Mouse (Mus musculus) lung, postnatal 0 days (tissue): ENCODE results near the gene Kbtbd12. TPM values are rescaled to one million over a fixed set of nuclear protein-coding genes. Genes with fewer than 3 reads are reported as not detected.
A peak's percentile ranks its signal among the peaks of the same experiment; 100 is the strongest.

ENCODE experiments used
- ATAC-seq: fragments of 200-750 bp; cut with Nextera tagmentation; 2 replicates; pipeline ENCODE4 v1.8.0; 2017; ENCODE audit warnings: moderate library complexity
- DNase-seq: peaks from one replicate; pipeline ENCODE4 v3.0.0-alpha.2; 2016; ENCODE audit warnings: low spot score
- H3K27ac ChIP-seq: fragments of 300-500 bp; sonication (generic); 2 replicates; pipeline ENCODE4 v1.5.1; 2014; ENCODE audit warnings: antibody characterized with exemption, mild to moderate bottlenecking, low read length, mixed read lengths
- H3K27me3 ChIP-seq: fragments of 300-500 bp; sonication (generic); replicated peaks from 2 replicates; pipeline ENCODE4 v1.6.1; 2014; ENCODE audit warnings: low read length, mixed read lengths; ENCODE audit not compliant: insufficient read depth
- H3K36me3 ChIP-seq: fragments of 300-500 bp; sonication (generic); 2 replicates; pipeline ENCODE4 v1.6.1; 2014; ENCODE audit warnings: low read length, mixed read lengths; ENCODE audit not compliant: insufficient read depth
- H3K4me1 ChIP-seq: fragments of 300-500 bp; sonication (generic); 2 replicates; pipeline ENCODE4 v1.6.1; 2014; ENCODE audit warnings: antibody characterized with exemption, low read depth, low read length, mixed read lengths; ENCODE audit not compliant: insufficient read depth
- H3K4me2 ChIP-seq: fragments of 300-500 bp; sonication (generic); replicated peaks from 2 replicates; pipeline ENCODE4 v1.6.1; 2014; ENCODE audit warnings: low read depth, mild to moderate bottlenecking, low read length, moderate library complexity, mixed read lengths
- H3K4me3 ChIP-seq: fragments of 300-500 bp; sonication (generic); 2 replicates; pipeline ENCODE4 v1.5.1; 2014; ENCODE audit warnings: low read depth, low read length
- H3K9ac ChIP-seq: fragments of 300-500 bp; sonication (generic); replicated peaks from 2 replicates; pipeline ENCODE4 v1.6.1; 2014; ENCODE audit warnings: low read depth, mild to moderate bottlenecking
- H3K9me3 ChIP-seq: fragments of 300-500 bp; sonication (generic); 2 replicates; pipeline ENCODE4 v1.6.1; 2016; ENCODE audit warnings: low read length, mixed read lengths
- CTCF ChIP-seq: IDR thresholded peaks from 2 replicates; pipeline ENCODE4 v1.5.1; 2016; ENCODE audit warnings: antibody characterized with exemption, mild to moderate bottlenecking
- EP300 ChIP-seq: IDR thresholded peaks from 2 replicates; pipeline ENCODE4 v1.6.1; 2016; ENCODE audit warnings: antibody characterized with exemption, mild to moderate bottlenecking, control low read depth
- WGBS: fragments of 180-500 bp; shearing (Covaris S2); extraction: QIAGEN DNeasy Blood & Tissue Kit; methylation state at CpG from one replicate; pipeline ENCODE4 v1.1.7; 2014; 5-methylcytosine and 5-hydroxymethylcytosine counted together
- polyA plus RNA-seq: library from polyadenylated mRNA; unstranded; fragments of >200 nt; fragmentation: Nextera tagmentation; extraction: Ambion mirVana; gene quantifications from 2 replicates; pipeline ENCODE4 v1.2.1, GENCODE M21; 2015

The Kbtbd12 gene
- polyA plus RNA-seq, 1 experiment from 2014 or later, result 0.97 TPM

- WGBS, result 50% methylated on average over 2 of the region's 2 CpGs
- Histone ChIP-seq H3K9ac (no peak overlapping the region), H3K9me3 (no peaks in the 10 kb centered on the region), H3K4me2 (no peak overlapping the region), H3K36me3 (no peaks in the 10 kb centered on the region), H3K4me3 (no peak overlapping the region), H3K27ac (no peak overlapping the region), H3K4me1 (no peaks in the 10 kb centered on the region), H3K27me3 (no peaks in the 10 kb centered on the region)
- no peak for TF ChIP-seq EP300
- TF ChIP-seq CTCF, result no peak
- ATAC-seq (no peak), DNase-seq (peak; percentile 19)
Measured at GRCm38 (mm10) chr6:88615352-88615751, 22.4 kb downstream of the Kbtbd12 start.

DNA sequence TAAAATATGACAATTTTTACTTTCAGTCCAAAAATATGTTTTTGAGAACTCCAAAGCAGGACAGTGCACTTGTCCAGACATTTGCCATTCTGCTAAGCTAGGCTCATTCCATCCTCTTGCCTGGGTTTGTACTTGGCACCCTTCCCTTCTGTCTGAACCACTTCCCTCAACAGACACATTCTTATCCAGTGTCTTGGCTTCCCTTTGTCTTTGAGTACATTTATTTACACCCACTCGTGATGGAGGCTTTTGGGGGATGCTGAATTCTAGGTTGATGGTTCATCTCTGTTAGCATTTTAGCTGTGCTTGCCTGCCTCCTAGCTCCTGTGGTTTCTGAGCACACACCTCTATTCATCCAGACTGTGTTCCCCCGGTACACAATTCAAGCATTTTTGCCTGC lies 31.3 kb downstream of the Kbtbd12 start:
- TF ChIP-seq CTCF, result no peak
- TF ChIP-seq EP300, result no peak
- 47% methylated on average over 2 of the region's 2 CpGs for WGBS
- Histone ChIP-seq H3K27me3 (no peaks in the 10 kb centered on the region), H3K4me2 (no peak overlapping the region), H3K36me3 (no peaks in the 10 kb centered on the region), H3K9ac (no peak overlapping the region), H3K27ac (no peak overlapping the region), H3K4me1 (no peaks in the 10 kb centered on the region), H3K9me3 (no peaks in the 10 kb centered on the region), H3K4me3 (no peak overlapping the region)
- ATAC-seq (no peak), DNase-seq (no peak)

- no peak for ATAC-seq
- no peak for TF ChIP-seq CTCF
- TF ChIP-seq EP300, result no peak
- Histone ChIP-seq H3K36me3 (no peaks in the 10 kb centered on the region), H3K9me3 (no peaks in the 10 kb centered on the region), H3K27me3 (no peaks in the 10 kb centered on the region), H3K4me2 (no peak overlapping the region), H3K9ac (no peak overlapping the region), H3K27ac (no peak overlapping the region), H3K4me1 (no peaks in the 10 kb centered on the region), H3K4me3 (no peak overlapping the region)
- DNase-seq, result no peak
- WGBS, result 87% methylated on average over 2 of the region's 2 CpGs
Measured at GRCm38 (mm10) chr6:88605715-88606114, 32.0 kb downstream of the Kbtbd12 start.

DNA sequence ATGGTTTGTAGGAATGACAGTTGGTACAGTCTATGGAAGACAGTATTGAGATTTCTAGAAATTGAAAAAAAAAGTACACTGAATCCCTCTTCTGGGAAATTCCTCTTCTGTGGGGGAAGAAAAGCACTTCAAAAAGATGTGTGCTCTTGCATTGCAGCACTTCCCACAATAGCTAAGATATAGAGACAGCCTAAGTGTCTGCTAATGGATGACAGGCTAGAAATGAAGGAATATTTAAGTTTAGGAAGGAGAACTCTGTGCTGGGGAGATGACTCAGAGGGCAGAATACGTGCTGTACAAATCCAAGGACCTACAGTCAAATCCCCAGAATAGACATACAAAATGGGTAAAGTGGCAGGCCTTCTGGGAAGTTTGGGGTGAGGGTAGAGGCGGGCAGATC lies 32.5 kb downstream of the Kbtbd12 start:
- DNase-seq (no peak), ATAC-seq (no peak)
- Histone ChIP-seq H3K4me1 (no peaks in the 10 kb centered on the region), H3K9me3 (no peaks in the 10 kb centered on the region), H3K9ac (no peak overlapping the region), H3K27ac (no peak overlapping the region), H3K27me3 (no peaks in the 10 kb centered on the region), H3K36me3 (no peaks in the 10 kb centered on the region), H3K4me2 (no peak overlapping the region), H3K4me3 (no peak overlapping the region)
- WGBS, result 70% methylated on average over 2 of the region's 2 CpGs
- TF ChIP-seq EP300 (no peak), CTCF (no peak)

DNA sequence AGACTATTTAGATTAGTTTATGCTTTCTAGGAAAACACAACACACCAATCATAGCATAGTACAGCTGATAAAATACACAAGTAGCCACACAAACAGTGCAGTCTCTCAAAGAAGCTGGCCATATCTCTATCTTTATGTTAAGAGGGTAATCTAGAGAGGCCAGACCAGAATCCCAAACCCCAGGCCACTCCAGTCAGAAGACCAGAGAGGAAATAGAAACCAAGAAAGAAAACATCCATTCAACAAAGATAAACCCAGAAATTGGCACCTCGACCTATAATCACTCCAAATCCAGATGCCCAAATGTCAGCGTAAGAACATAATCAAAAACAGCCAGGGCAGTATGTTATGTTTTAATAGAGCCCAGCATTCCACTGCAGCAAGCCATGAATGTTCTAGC lies 41.6 kb downstream of the Kbtbd12 start:
- H3K36me3 ChIP-seq, result no peaks in the 10 kb centered on the region
- H3K9ac ChIP-seq, result no peak overlapping the region
- no peaks in the 10 kb centered on the region for H3K27me3 ChIP-seq
- no peaks in the 10 kb centered on the region for H3K4me1 ChIP-seq
- H3K4me2 ChIP-seq, result no peak overlapping the region
- no peak for DNase-seq
- TF ChIP-seq EP300, result no peak
- ATAC-seq, result no peak
- H3K4me3 ChIP-seq, result no peak overlapping the region
- H3K9me3 ChIP-seq, result no peaks in the 10 kb centered on the region
- 62% methylated on average over 2 of the region's 2 CpGs for WGBS
- H3K27ac ChIP-seq, result no peak overlapping the region

GRCm38 (mm10) chr6:88592367-88592766 lies 45.4 kb downstream of the Kbtbd12 start:
- no peaks in the 10 kb centered on the region for H3K4me1 ChIP-seq
- WGBS, result 84% methylated on average over 6 of the region's 6 CpGs

GRCm38 (mm10) chr6:88590231-88590630 lies 47.5 kb downstream of the Kbtbd12 start:
- 78% methylated on average over 4 of the region's 4 CpGs for WGBS
- DNase-seq, result no peak

More at GRCm38 (mm10) chr6:88592367-88592766, 45.4 kb downstream of the Kbtbd12 start:
- H3K9me3 ChIP-seq, result no peaks in the 10 kb centered on the region
- H3K27me3 ChIP-seq, result no peaks in the 10 kb centered on the region
- no peak for TF ChIP-seq EP300
- no peak for TF ChIP-seq CTCF
- H3K36me3 ChIP-seq, result no peaks in the 10 kb centered on the region
- ATAC-seq (no peak), DNase-seq (no peak)
- no peak overlapping the region for H3K27ac ChIP-seq
- H3K9ac ChIP-seq, result no peak overlapping the region
- no peak overlapping the region for H3K4me2 ChIP-seq
- no peak overlapping the region for H3K4me3 ChIP-seq

More at GRCm38 (mm10) chr6:88590231-88590630, 47.5 kb downstream of the Kbtbd12 start:
- Histone ChIP-seq H3K27me3 (no peaks in the 10 kb centered on the region), H3K4me2 (no peak overlapping the region), H3K27ac (no peak overlapping the region), H3K9me3 (no peaks in the 10 kb centered on the region), H3K9ac (no peak overlapping the region), H3K4me1 (no peaks in the 10 kb centered on the region), H3K36me3 (no peaks in the 10 kb centered on the region), H3K4me3 (no peak overlapping the region)
- ATAC-seq, result no peak
- TF ChIP-seq CTCF (no peak), EP300 (no peak)
